Mouse (Mus musculus) effector memory CD4-positive, alpha-beta T cell, adult 5 months (primary cell): ENCODE data around the gene Wdr45. TPM values are rescaled to one million over a fixed set of nuclear protein-coding genes. Genes with fewer than 3 reads are reported as not detected.

ENCODE experiments used
- polyA plus RNA-seq: library from polyadenylated mRNA; unstranded; fragments of 100-300 nt; shearing (Covaris generic); gene quantifications from one replicate; pipeline ENCODE4 v1.2.1, GENCODE M21; 2017

Wdr45 gene
- polyA plus RNA-seq, result 98.4 TPM

GRCm38 (mm10) chrX:7714135-7714899 is at the start of gene Wdr45:
Wdr45 (plus strand) TSS chrX:7714333.

GRCm38 (mm10) chrX:7670921-7671623 is 43.1 kb upstream of the Wdr45 start, which contains the start of gene Plp2:
Plp2 (minus strand) TSS chrX:7671390.

GRCm38 (mm10) chrX:7680864-7681263 is 33.3 kb upstream of the Wdr45 start, which contains the start of gene Magix:
Magix (minus strand) TSS chrX:7681251.

GRCm38 (mm10) chrX:7696954-7697381 is 17.2 kb upstream of the Wdr45 start, which contains the start of gene Gpkow:
Gpkow (plus strand) TSS chrX:7697131.

GRCm38 (mm10) chrX:7721514-7722281 is 7.6 kb downstream of the Wdr45 start, which contains the start of gene Gm45208:
Gm45208 (plus strand) TSS chrX:7722245.

GRCm38 (mm10) chrX:7728215-7728921 is 14.2 kb downstream of the Wdr45 start, which contains the start of gene Praf2:
Praf2 (plus strand) TSS chrX:7728439.

GRCm38 (mm10) chrX:7750432-7751116 is 36.4 kb downstream of the Wdr45 start, which contains the start of gene Ccdc120:
Ccdc120 (minus strand) TSS chrX:7750905.

GRCm38 (mm10) chrX:7762137-7762920 is 48.2 kb downstream of the Wdr45 start, which contains the start of gene Tfe3:
Tfe3 (plus strand) TSS chrX:7762560.

Other genes with a start within 250 kb of the Wdr45 start
- gene Foxp3, start 140.7 kb upstream of the Wdr45 start, polyA plus RNA-seq, result 1.5 TPM
- gene Ppp1r3f, start 140.1 kb upstream of the Wdr45 start, polyA plus RNA-seq, result 4.7 TPM
- gene Ccdc22, start 108.8 kb upstream of the Wdr45 start, polyA plus RNA-seq, result 11.1 TPM
- not detected for gene Cacna1f, start 107.2 kb upstream of the Wdr45 start, polyA plus RNA-seq
- gene Syp, start 75.9 kb upstream of the Wdr45 start, polyA plus RNA-seq, result not detected
- 21.6 TPM for gene Prickle3, start 57.1 kb upstream of the Wdr45 start, polyA plus RNA-seq
- gene Plp2, start 42.9 kb upstream of the Wdr45 start, polyA plus RNA-seq, result 30.3 TPM
- gene Magix, start 33.1 kb upstream of the Wdr45 start, polyA plus RNA-seq, result not detected
- 68.3 TPM for gene Gpkow, start 17.2 kb upstream of the Wdr45 start, polyA plus RNA-seq
- gene Gm45208, start 7.9 kb downstream of the Wdr45 start, polyA plus RNA-seq, result not detected
- 19.8 TPM for gene Praf2, start 14.1 kb downstream of the Wdr45 start, polyA plus RNA-seq
- gene Ccdc120, start 36.6 kb downstream of the Wdr45 start, polyA plus RNA-seq, result 0.12 TPM
- 64.9 TPM for gene Tfe3, start 48.2 kb downstream of the Wdr45 start, polyA plus RNA-seq
- gene Gripap1, start 75.4 kb downstream of the Wdr45 start, polyA plus RNA-seq, result 104 TPM
- gene Kcnd1, start 108.0 kb downstream of the Wdr45 start, polyA plus RNA-seq, result 0.19 TPM
- 191 TPM for gene Otud5, start 127.0 kb downstream of the Wdr45 start, polyA plus RNA-seq
- 233 TPM for gene Pim2, start 163.9 kb downstream of the Wdr45 start, polyA plus RNA-seq
- gene Slc35a2, start 169.7 kb downstream of the Wdr45 start, polyA plus RNA-seq, result 38.7 TPM
- gene Pqbp1, start 184.9 kb downstream of the Wdr45 start, polyA plus RNA-seq, result 170 TPM
- gene Timm17b, start 185.0 kb downstream of the Wdr45 start, polyA plus RNA-seq, result 101 TPM
- not detected for gene Gm10491, start 193.5 kb downstream of the Wdr45 start, polyA plus RNA-seq
- not detected for gene Gm10490, start 195.2 kb downstream of the Wdr45 start, polyA plus RNA-seq
- gene Pcsk1n, start 205.5 kb downstream of the Wdr45 start, polyA plus RNA-seq, result not detected
- not detected for gene Eras, start 214.3 kb downstream of the Wdr45 start, polyA plus RNA-seq
- gene Hdac6, start 233.6 kb downstream of the Wdr45 start, polyA plus RNA-seq, result 12.9 TPM